Mouse (Mus musculus) cerebellum, adult 9-11 months (tissue): ENCODE results near the gene Enpp6.

Experiments used
- DNase-seq: peaks from one replicate; pipeline ENCODE4 v3.0.0; 2022

Enpp6 gene

GRCm38 (mm10) chr8:47072001-47072400, 85.3 kb downstream of the Enpp6 start:
- DNase-seq = no peak

- no peak for DNase-seq
These were observed 89.4 kb downstream of the Enpp6 start for GRCm38 (mm10) chr8:47075941-47076555.

GRCm38 (mm10) chr8:47080037-47080436, 93.3 kb downstream of the Enpp6 start:
- no peak for DNase-seq

- no peak for DNase-seq
These were observed 95.7 kb downstream of the Enpp6 start for GRCm38 (mm10) chr8:47082201-47083027.

- no peak for DNase-seq
These were observed 103.3 kb downstream of the Enpp6 start for GRCm38 (mm10) chr8:47090021-47090420.

GRCm38 (mm10) chr8:47105617-47106016, 118.9 kb downstream of the Enpp6 start:
- DNase-seq = no peak

- DNase-seq = no peak
These were observed 127.6 kb downstream of the Enpp6 start for GRCm38 (mm10) chr8:47114133-47114796.

GRCm38 (mm10) chr8:47117336-47117735, 130.6 kb downstream of the Enpp6 start:
- DNase-seq = no peak

- no peak for DNase-seq
These were observed 133.2 kb downstream of the Enpp6 start for GRCm38 (mm10) chr8:47119895-47120294.

- DNase-seq = no peak
These were observed 142.2 kb downstream of the Enpp6 start for GRCm38 (mm10) chr8:47128859-47129258.

GRCm38 (mm10) chr8:47133381-47133780, 146.7 kb downstream of the Enpp6 start:
- no peak for DNase-seq

GRCm38 (mm10) chr8:47134736-47135135, 148.0 kb downstream of the Enpp6 start:
- no peak for DNase-seq

GRCm38 (mm10) chr8:47135586-47135985, 148.9 kb downstream of the Enpp6 start:
- no peak for DNase-seq

- DNase-seq = no peak
These were observed 149.4 kb downstream of the Enpp6 start for GRCm38 (mm10) chr8:47136047-47136446.

GRCm38 (mm10) chr8:47145258-47145657, 158.6 kb downstream of the Enpp6 start:
- DNase-seq = no peak
